17 mouse cellular contexts compared by ENCODE assay signal in genomic region chr12:111234383-111234782, GRCm38 (mm10). TPM values are rescaled to one million over a fixed set of nuclear protein-coding genes. Genes with fewer than 3 reads are reported as not detected.
DNase-seq lines count a peak whose midpoint lies in the region; ATAC-seq and TF ChIP-seq lines count a peak whose summit lies in the region.
"Had no signal": no experiment of that assay in that cellular context is flagged by ENCODE, and none has a peak within 500 bp of the region (broad histone marks: within the 10 kb centered on the region; RNA-seq: fewer than 3 reads in every experiment).

No protein-coding gene starts in this region.

- H3K4me1 ChIP-seq in embryonic facial prominence, embryonic 14.5 days (ENCODE audit: control insufficient read depth, insufficient read depth, low read length), result no peaks in the 10 kb centered on the region
- H3K4me1 ChIP-seq in intestine, embryonic 16.5 days (ENCODE audit: control insufficient read depth, insufficient read depth, low read length), result peaks cover 11% of the 10 kb centered on the region; the same call in 1 of the 2 replicates
- H3K4me1 ChIP-seq: midbrain, embryonic 10.5 days had no signal

- H3K4me3 ChIP-seq in gastrocnemius, adult 2 months, result no peak overlapping the region
- H3K4me3 ChIP-seq in embryonic facial prominence, embryonic 14.5 days (ENCODE audit: low read depth, low read length), result no peak overlapping the region
- no peak overlapping the region for H3K4me3 ChIP-seq in intestine, embryonic 16.5 days (ENCODE audit: low read length)
- H3K4me3 ChIP-seq: erythroblast, embryonic 14.5 days; hindbrain, embryonic 12.5 days; midbrain, embryonic 10.5 days had no signal

- no peaks in the 10 kb centered on the region for H3K27me3 ChIP-seq in embryonic facial prominence, embryonic 14.5 days (replicated peaks; ENCODE audit: control insufficient read depth, insufficient read depth, low read length)
- no peaks in the 10 kb centered on the region for H3K27me3 ChIP-seq in intestine, embryonic 16.5 days (replicated peaks; ENCODE audit: control insufficient read depth, insufficient read depth, low read length)
- H3K27me3 ChIP-seq: hindbrain, embryonic 12.5 days had no signal

- peak; percentile 25 for DNase-seq in gastrocnemius, adult 2 months
- DNase-seq in gastrocnemius, postnatal 25 days, result no peak
- peak; percentile 52 for DNase-seq in embryonic facial prominence, embryonic 14.5 days (ENCODE audit: low spot score)
- DNase-seq in lung, postnatal 4 days, result peak; percentile 8 to 36
- DNase-seq in left cerebral cortex, adult 8-10 months (ENCODE audit: low spot score in 2 of 2), result no peak
- no peak for DNase-seq in cerebellum, adult 9-10 months
- no peak for DNase-seq in kidney, adult 11 months
- DNase-seq: B cell, adult 2 months; cerebellum, postnatal 36 days had no signal

- H3K9me3 ChIP-seq in embryonic facial prominence, embryonic 14.5 days (ENCODE audit: control insufficient read depth, low read length), result no peaks in the 10 kb centered on the region
- H3K9me3 ChIP-seq in intestine, embryonic 16.5 days (ENCODE audit: control insufficient read depth, low read length), result no peaks in the 10 kb centered on the region
- H3K9me3 ChIP-seq: hindbrain, embryonic 12.5 days; midbrain, embryonic 10.5 days had no signal

- 72% methylated on average over 9 of the region's 9 CpGs for WGBS in embryonic facial prominence, embryonic 14.5 days
- 70% methylated on average over 9 of the region's 9 CpGs for WGBS in intestine, embryonic 16.5 days

- H3K4me2 ChIP-seq in embryonic facial prominence, embryonic 14.5 days (ENCODE audit: low read depth, low read length), result no peak overlapping the region
- H3K4me2 ChIP-seq in intestine, embryonic 16.5 days (ENCODE audit: low read depth, low read length), result no peak overlapping the region
- H3K4me2 ChIP-seq: hindbrain, embryonic 12.5 days; liver, embryonic 11.5 days had no signal

- TF ChIP-seq CTCF in gastrocnemius, adult 2 months (IDR thresholded peaks at IDR 0.05), result no peak

- no peak overlapping the region for H3K9ac ChIP-seq in embryonic facial prominence, embryonic 14.5 days (ENCODE audit: low read depth, low read length)
- no peak overlapping the region for H3K9ac ChIP-seq in intestine, embryonic 16.5 days (ENCODE audit: low read depth, low read length)
- H3K9ac ChIP-seq: hindbrain, embryonic 12.5 days had no signal

- H3K36me3 ChIP-seq in embryonic facial prominence, embryonic 14.5 days (ENCODE audit: control insufficient read depth, insufficient read depth, low read length), result peaks cover 20% of the 10 kb centered on the region; the same call in 1 of the 2 replicates
- H3K36me3 ChIP-seq in intestine, embryonic 16.5 days (ENCODE audit: control insufficient read depth, insufficient read depth, low read length), result no peaks in the 10 kb centered on the region; the same call in 1 of the 2 replicates

- no peak overlapping the region for H3K27ac ChIP-seq in gastrocnemius, adult 2 months
- H3K27ac ChIP-seq in embryonic facial prominence, embryonic 14.5 days (replicated peaks; ENCODE audit: low read depth, low read length), result no peak overlapping the region
- H3K27ac ChIP-seq in intestine, embryonic 16.5 days (ENCODE audit: low read length), result 0 out of 2 replicates have a peak overlapping the region, but pooled peaks have one; percentile 31
- H3K27ac ChIP-seq: hindbrain, embryonic 12.5 days; midbrain, embryonic 10.5 days had no signal

- intact Hi-C loops in gastrocnemius, adult 2 months (cut with DNase I), result no loop called here

- ATAC-seq in embryonic facial prominence, embryonic 14.5 days (ENCODE audit: low read depth), result 0 out of 2 replicates have a peak, but pooled peaks have one; percentile 48
- peak; percentile 79 for ATAC-seq in intestine, embryonic 16.5 days

RNA-seq across cellular contexts. Expression of gene Amn, which starts 36.5 kb away (rescaled TPM):
- total RNA-seq in gastrocnemius, adult 2 months (2021), result not detected
- total RNA-seq in gastrocnemius, postnatal 25 days (2021), result not detected
- 0.34 and 0.50 TPM in 2 replicates for polyA plus RNA-seq in embryonic facial prominence, embryonic 14.5 days (2014; fragmentation: Nextera tagmentation; extraction: Ambion mirVana)
- 233 and 312 TPM in 2 replicates for polyA plus RNA-seq in intestine, embryonic 16.5 days (2015; fragmentation: Nextera tagmentation; extraction: Ambion mirVana)
- total RNA-seq in left cerebral cortex, adult 8-10 months (2022), result 10 to 100 TPM; 10.1 to 15.5 (median 11.6) TPM
- polyA plus RNA-seq: neural tube, embryonic 11.5 days had no signal

RNA-seq across cellular contexts. Expression of gene 4930595D18Rik, which starts 50.1 kb away (rescaled TPM):
- under 1 TPM in 1 of 2 experiments, not detected in 1; 0.28 TPM for total RNA-seq in gastrocnemius, adult 2 months (2021)
- not detected for total RNA-seq in gastrocnemius, postnatal 25 days (2021)
- not detected in 2 replicates for polyA plus RNA-seq in embryonic facial prominence, embryonic 14.5 days (2014; fragmentation: Nextera tagmentation; extraction: Ambion mirVana)
- not detected in 2 replicates for polyA plus RNA-seq in intestine, embryonic 16.5 days (2015; fragmentation: Nextera tagmentation; extraction: Ambion mirVana)
- not detected for total RNA-seq in left cerebral cortex, adult 8-10 months (2022)
- total RNA-seq: left cerebral cortex, adult 18-20 months had no signal
- polyA plus RNA-seq: erythroblast, embryonic 14.5 days; hindbrain, embryonic 12.5 days; kidney, embryonic 16.5 days; liver, embryonic 11.5 days; midbrain, embryonic 10.5 days; neural tube, embryonic 11.5 days had no signal

Comparison
In these comparisons a context has a peak if more than half of its experiments do, and no peak if none do; other contexts are left out.
1. DNase-seq: peak in gastrocnemius, adult 2 months (single experiment), embryonic facial prominence, embryonic 14.5 days (single experiment) and lung, postnatal 4 days (2 of 2); none in gastrocnemius, postnatal 25 days (single experiment), left cerebral cortex, adult 8-10 months (0 of 2), cerebellum, adult 9-10 months (single experiment) and kidney, adult 11 months (single experiment).
2. RNA of gene Amn, which starts 36.5 kb away (total RNA-seq): 10.1 to 15.5 TPM in left cerebral cortex, adult 8-10 months; not detected in gastrocnemius, postnatal 25 days and not detected in gastrocnemius, adult 2 months; every median in the first group is over 10 times any median in the second.